Mouse (Mus musculus): Measurements from ENCODE around the gene Ptpn21. TPM values are rescaled to one million over a fixed set of nuclear protein-coding genes. Genes with fewer than 3 reads are reported as not detected.
A peak's percentile ranks its signal among the peaks of the same experiment; 100 is the strongest.

Ptpn21 gene
- polyA plus RNA-seq, 1 experiment from 2014 or later, result 4.1 TPM

DNA sequence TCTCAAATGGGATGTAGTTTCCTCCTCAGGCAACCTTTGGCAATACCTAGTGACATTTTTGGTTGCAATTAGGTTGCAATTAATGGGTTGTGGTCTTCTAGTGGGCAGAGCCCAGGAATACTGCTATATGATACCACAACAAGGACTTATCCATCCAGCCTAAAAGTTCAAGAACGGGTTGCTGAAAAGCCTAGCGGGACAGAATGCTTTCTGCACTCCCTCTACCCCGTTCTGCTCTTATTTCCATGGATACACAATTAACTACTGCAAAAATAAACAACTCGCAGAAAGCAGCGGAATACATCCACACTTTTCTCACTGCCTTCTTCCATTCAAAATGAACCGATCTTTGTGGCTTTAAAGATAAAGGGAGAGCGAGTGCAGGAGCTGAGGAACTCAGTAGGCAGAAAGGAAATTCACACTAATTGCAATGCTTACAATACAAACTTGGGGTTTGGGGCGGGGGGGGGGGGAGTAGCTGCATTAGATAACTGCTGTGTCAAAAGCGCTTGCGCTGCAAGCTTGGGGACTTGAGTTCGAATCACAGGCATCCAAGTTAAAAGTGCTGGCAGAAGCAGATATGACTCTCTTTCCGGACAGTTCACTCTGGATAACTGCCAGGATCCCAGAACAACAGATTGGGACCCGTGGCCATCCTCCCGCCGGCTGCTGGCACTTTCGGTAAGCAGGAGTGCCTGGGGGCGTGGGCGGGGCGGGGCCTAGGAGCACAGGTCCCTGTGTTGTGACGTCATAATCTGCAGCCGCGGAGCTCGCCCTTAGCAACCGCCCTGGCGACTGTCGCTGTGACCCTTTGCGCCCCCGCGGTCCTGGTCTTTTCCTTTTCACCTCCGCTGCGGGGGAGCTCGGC is 109.6 kb downstream of the Ptpn21 start, which contains the start of gene Spata7:
Gene Spata7, plus strand, starts transcription at position 766 of the 868 bp plus-strand sequence.
- Histone ChIP-seq H3K4me1 (replicated peaks) (peaks cover 15% of the 10 kb centered on the region), H3K4me2 (peak within 1 kb of the TSS; percentile 59), H3K9ac (peak within 1 kb of the TSS; percentile 69), H3K27me3 (no peaks in the 10 kb centered on the region), H3K9me3 (no peaks in the 10 kb centered on the region), H3K36me3 (peaks cover 2% of the 10 kb centered on the region), H3K27ac (replicated peaks) (peak within 1 kb of the TSS; percentile 63), H3K4me3 (peak within 1 kb of the TSS; percentile 69)
- ATAC-seq (ENCODE audit: low FRiP score, low read depth), result peak; percentile 92
- 5% methylated on average over 32 of the region's 32 CpGs for WGBS

Other genes with a start within 250 kb of the Ptpn21 start
- gene Kcnk10, start 159.1 kb downstream of the Ptpn21 start, polyA plus RNA-seq (2015; fragmentation: Nextera tagmentation; extraction: Ambion mirVana), result 34.8 and 37.2 TPM in 2 replicates
- 30.6 and 32.3 TPM in 2 replicates for gene Spata7, start 109.2 kb downstream of the Ptpn21 start, polyA plus RNA-seq (2015; fragmentation: Nextera tagmentation; extraction: Ambion mirVana)
- 103 and 109 TPM in 2 replicates for gene Zc3h14, start 9.6 kb upstream of the Ptpn21 start, polyA plus RNA-seq (2015; fragmentation: Nextera tagmentation; extraction: Ambion mirVana)
- gene Eml5, start 164.1 kb upstream of the Ptpn21 start, polyA plus RNA-seq (2015; fragmentation: Nextera tagmentation; extraction: Ambion mirVana), result 19.3 and 23.9 TPM in 2 replicates
- 32.5 and 35.5 TPM in 2 replicates for gene Ttc8, start 183.2 kb upstream of the Ptpn21 start, polyA plus RNA-seq (2015; fragmentation: Nextera tagmentation; extraction: Ambion mirVana)